Mouse (Mus musculus): Measurements from ENCODE around the gene Rgs3. TPM values are rescaled to one million over a fixed set of nuclear protein-coding genes. Genes with fewer than 3 reads are reported as not detected.
A peak's percentile ranks its signal among the peaks of the same experiment; 100 is the strongest.

Gene Rgs3
- polyA plus RNA-seq, 1 experiment = 45.8 TPM

DNA sequence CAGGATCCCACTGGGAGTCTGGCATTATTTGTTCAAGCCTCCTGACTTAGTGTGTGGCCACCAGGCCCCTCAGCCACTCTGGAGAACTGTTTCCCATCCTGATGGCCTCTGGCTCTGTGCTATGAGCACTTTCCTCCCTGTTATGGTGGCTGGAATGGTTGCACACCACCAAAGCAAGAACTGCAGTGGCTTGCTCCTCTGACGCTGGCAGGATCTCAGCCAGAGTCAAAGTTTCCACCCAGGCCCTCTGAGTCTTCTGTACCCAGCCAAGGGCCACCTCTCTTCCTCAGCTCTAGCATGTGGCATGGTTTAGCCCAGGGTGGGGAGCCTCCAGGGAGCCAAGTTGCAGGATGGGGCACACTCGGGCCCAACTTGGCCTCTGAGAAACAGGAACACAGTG lies 115.7 kb downstream of the Rgs3 start:
- Histone ChIP-seq H3K4me1 (ENCODE audit: control insufficient read depth, insufficient read depth, insufficient read length, low read length) (peaks cover 17% of the 10 kb centered on the region), H3K36me3 (ENCODE audit: control insufficient read depth, insufficient read depth, low read length) (peaks cover 17% of the 10 kb centered on the region), H3K4me3 (ENCODE audit: low read depth, low read length) (peak overlapping the region; percentile 27), H3K27ac (ENCODE audit: insufficient read depth, low read depth, low read length) (peak overlapping the region; percentile 28; the same call in 1 of the 2 replicates), H3K27me3 (ENCODE audit: control insufficient read depth, insufficient read depth, low read length) (no peaks in the 10 kb centered on the region)
- TF ChIP-seq POLR2A (IDR thresholded peaks at IDR 0.05; ENCODE audit: low read depth, low read length) (no peak), CTCF (IDR thresholded peaks at IDR 0.05; ENCODE audit: extremely low read depth, insufficient read length, insufficient replicate concordance, low read depth, low read length) (no peak)
- WGBS = 78% methylated on average over 2 of the region's 2 CpGs

GRCm38 (mm10) chr4:62677047-62677737 lies 117.5 kb downstream of the Rgs3 start:
- TF ChIP-seq POLR2A (IDR thresholded peaks at IDR 0.05; ENCODE audit: low read depth, low read length) (no peak), CTCF (IDR thresholded peaks at IDR 0.05; ENCODE audit: extremely low read depth, insufficient read length, insufficient replicate concordance, low read depth, low read length) (no peak)
- 79% methylated on average over 10 of the region's 10 CpGs for WGBS
- Histone ChIP-seq H3K4me1 (ENCODE audit: control insufficient read depth, insufficient read depth, insufficient read length, low read length) (peaks cover 19% of the 10 kb centered on the region), H3K36me3 (ENCODE audit: control insufficient read depth, insufficient read depth, low read length) (peaks cover 20% of the 10 kb centered on the region), H3K4me3 (ENCODE audit: low read depth, low read length) (peak overlapping the region; percentile 18; the same call in 1 of the 2 replicates), H3K27ac (ENCODE audit: insufficient read depth, low read depth, low read length) (peak overlapping the region; percentile 25), H3K27me3 (ENCODE audit: control insufficient read depth, insufficient read depth, low read length) (no peaks in the 10 kb centered on the region)

- no peak for TF ChIP-seq POLR2A (IDR thresholded peaks at IDR 0.05; ENCODE audit: low read depth, low read length)
- TF ChIP-seq CTCF (IDR thresholded peaks at IDR 0.05; ENCODE audit: extremely low read depth, insufficient read length, insufficient replicate concordance, low read depth, low read length) = no peak
- H3K27ac ChIP-seq (ENCODE audit: insufficient read depth, low read depth, low read length) = no peak overlapping the region
- WGBS = 87% methylated on average over 9 of the region's 9 CpGs
Observed at GRCm38 (mm10) chr4:62679157-62679556, 119.5 kb downstream of the Rgs3 start.

GRCm38 (mm10) chr4:62681467-62681866 lies 121.8 kb downstream of the Rgs3 start:
- Histone ChIP-seq H3K4me1 (ENCODE audit: control insufficient read depth, insufficient read depth, insufficient read length, low read length) (peaks cover 17% of the 10 kb centered on the region), H3K4me3 (ENCODE audit: low read depth, low read length) (no peak overlapping the region), H3K27ac (ENCODE audit: insufficient read depth, low read depth, low read length) (no peak overlapping the region), H3K36me3 (ENCODE audit: control insufficient read depth, insufficient read depth, low read length) (peaks cover 19% of the 10 kb centered on the region), H3K27me3 (ENCODE audit: control insufficient read depth, insufficient read depth, low read length) (no peaks in the 10 kb centered on the region)
- WGBS = 69% methylated on average over 11 of the region's 11 CpGs
- no peak for TF ChIP-seq CTCF (IDR thresholded peaks at IDR 0.05; ENCODE audit: extremely low read depth, insufficient read length, insufficient replicate concordance, low read depth, low read length)
- TF ChIP-seq POLR2A (IDR thresholded peaks at IDR 0.05; ENCODE audit: low read depth, low read length) = no peak

More at GRCm38 (mm10) chr4:62679157-62679556, 119.5 kb downstream of the Rgs3 start:
- no peak overlapping the region for H3K4me3 ChIP-seq (ENCODE audit: low read depth, low read length)
- no peaks in the 10 kb centered on the region for H3K27me3 ChIP-seq (ENCODE audit: control insufficient read depth, insufficient read depth, low read length)
- H3K36me3 ChIP-seq (ENCODE audit: control insufficient read depth, insufficient read depth, low read length) = peaks cover 22% of the 10 kb centered on the region
- H3K4me1 ChIP-seq (ENCODE audit: control insufficient read depth, insufficient read depth, insufficient read length, low read length) = peaks cover 11% of the 10 kb centered on the region

- H3K4me1 ChIP-seq (ENCODE audit: control insufficient read depth, insufficient read depth, insufficient read length, low read length) = peaks cover 17% of the 10 kb centered on the region
- peaks cover 19% of the 10 kb centered on the region for H3K36me3 ChIP-seq (ENCODE audit: control insufficient read depth, insufficient read depth, low read length)
- TF ChIP-seq CTCF (IDR thresholded peaks at IDR 0.05; ENCODE audit: extremely low read depth, insufficient read length, insufficient replicate concordance, low read depth, low read length) (no peak), POLR2A (IDR thresholded peaks at IDR 0.05; ENCODE audit: low read depth, low read length) (no peak)
- H3K27ac ChIP-seq (ENCODE audit: insufficient read depth, low read depth, low read length) = no peak overlapping the region
- WGBS = 93% methylated on average over 8 of the region's 8 CpGs
- no peaks in the 10 kb centered on the region for H3K27me3 ChIP-seq (ENCODE audit: control insufficient read depth, insufficient read depth, low read length)
- H3K4me3 ChIP-seq (ENCODE audit: low read depth, low read length) = no peak overlapping the region
Observed at GRCm38 (mm10) chr4:62682371-62682770, 122.7 kb downstream of the Rgs3 start.

- Histone ChIP-seq H3K27ac (ENCODE audit: insufficient read depth, low read depth, low read length) (no peak overlapping the region), H3K4me1 (ENCODE audit: control insufficient read depth, insufficient read depth, insufficient read length, low read length) (peaks cover 19% of the 10 kb centered on the region), H3K36me3 (ENCODE audit: control insufficient read depth, insufficient read depth, low read length) (peaks cover 16% of the 10 kb centered on the region), H3K27me3 (ENCODE audit: control insufficient read depth, insufficient read depth, low read length) (no peaks in the 10 kb centered on the region), H3K4me3 (ENCODE audit: low read depth, low read length) (no peak overlapping the region)
- TF ChIP-seq POLR2A (IDR thresholded peaks at IDR 0.05; ENCODE audit: low read depth, low read length) = no peak
- TF ChIP-seq CTCF (IDR thresholded peaks at IDR 0.05; ENCODE audit: extremely low read depth, insufficient read length, insufficient replicate concordance, low read depth, low read length) = no peak
- WGBS = 87% methylated on average over 6 of the region's 6 CpGs
Observed at GRCm38 (mm10) chr4:62683148-62683547, 123.5 kb downstream of the Rgs3 start.

- H3K4me1 ChIP-seq (ENCODE audit: control insufficient read depth, insufficient read depth, insufficient read length, low read length) = peaks cover 22% of the 10 kb centered on the region
- H3K4me3 ChIP-seq (ENCODE audit: low read depth, low read length) = no peak overlapping the region
- H3K27me3 ChIP-seq (ENCODE audit: control insufficient read depth, insufficient read depth, low read length) = no peaks in the 10 kb centered on the region
- TF ChIP-seq CTCF (IDR thresholded peaks at IDR 0.05; ENCODE audit: extremely low read depth, insufficient read length, insufficient replicate concordance, low read depth, low read length) = no peak
- no peak for TF ChIP-seq POLR2A (IDR thresholded peaks at IDR 0.05; ENCODE audit: low read depth, low read length)
- no peak overlapping the region for H3K27ac ChIP-seq (ENCODE audit: insufficient read depth, low read depth, low read length)
- WGBS = 69% methylated on average over 3 of the region's 3 CpGs
- peaks cover 7% of the 10 kb centered on the region for H3K36me3 ChIP-seq (ENCODE audit: control insufficient read depth, insufficient read depth, low read length)
Observed at GRCm38 (mm10) chr4:62684351-62684750, 124.7 kb downstream of the Rgs3 start.

All from small intestine, adult 2 months (tissue).